Mouse (Mus musculus): ENCODE results near the gene Mad1l1. TPM values are rescaled to one million over a fixed set of nuclear protein-coding genes. Genes with fewer than 3 reads are reported as not detected.

The Mad1l1 gene
- 10 to 100 TPM; 24.0 to 25.7 TPM for polyA plus RNA-seq (2017; shearing (Covaris generic))

DNA sequence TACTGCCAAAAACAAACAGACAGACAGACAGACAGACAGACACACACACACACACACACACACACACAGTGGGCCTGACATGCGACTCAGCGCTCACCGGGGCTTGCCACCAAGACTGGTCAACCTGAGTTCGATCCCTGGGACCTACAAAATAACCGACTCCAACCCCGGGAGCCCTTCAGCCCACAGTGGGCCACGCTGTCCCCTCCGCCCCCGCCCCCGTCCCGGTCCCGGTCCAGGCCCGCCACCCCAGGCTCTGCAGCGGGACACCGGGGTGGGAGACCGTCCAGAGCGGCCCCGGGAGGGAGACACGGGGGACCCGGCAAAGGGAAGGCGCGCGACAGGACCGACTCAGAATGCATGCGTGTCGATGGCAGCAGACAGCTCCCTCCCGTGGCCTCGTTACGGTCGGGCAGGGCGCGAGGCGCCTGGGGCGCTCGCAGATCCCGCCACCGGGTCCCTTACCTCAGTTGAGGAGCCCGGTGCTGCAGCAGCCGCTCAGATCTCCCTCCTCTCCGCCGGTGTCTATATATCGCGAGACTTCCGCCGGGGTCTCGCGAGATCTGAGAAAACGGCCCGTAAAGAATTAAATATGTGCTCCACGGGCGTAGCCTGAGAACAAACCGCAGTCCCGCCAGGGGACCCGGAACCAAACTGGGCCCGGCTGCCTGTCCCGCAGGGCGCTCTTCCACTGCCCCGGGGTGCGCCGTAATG, at the start of gene Mad1l1, which contains the start of gene Nudt1:
Gene Mad1l1, minus strand, starts transcription at position 511 of the 714 bp plus-strand sequence.
Gene Nudt1, plus strand, starts transcription at position 615 of the 714 bp plus-strand sequence.

DNA sequence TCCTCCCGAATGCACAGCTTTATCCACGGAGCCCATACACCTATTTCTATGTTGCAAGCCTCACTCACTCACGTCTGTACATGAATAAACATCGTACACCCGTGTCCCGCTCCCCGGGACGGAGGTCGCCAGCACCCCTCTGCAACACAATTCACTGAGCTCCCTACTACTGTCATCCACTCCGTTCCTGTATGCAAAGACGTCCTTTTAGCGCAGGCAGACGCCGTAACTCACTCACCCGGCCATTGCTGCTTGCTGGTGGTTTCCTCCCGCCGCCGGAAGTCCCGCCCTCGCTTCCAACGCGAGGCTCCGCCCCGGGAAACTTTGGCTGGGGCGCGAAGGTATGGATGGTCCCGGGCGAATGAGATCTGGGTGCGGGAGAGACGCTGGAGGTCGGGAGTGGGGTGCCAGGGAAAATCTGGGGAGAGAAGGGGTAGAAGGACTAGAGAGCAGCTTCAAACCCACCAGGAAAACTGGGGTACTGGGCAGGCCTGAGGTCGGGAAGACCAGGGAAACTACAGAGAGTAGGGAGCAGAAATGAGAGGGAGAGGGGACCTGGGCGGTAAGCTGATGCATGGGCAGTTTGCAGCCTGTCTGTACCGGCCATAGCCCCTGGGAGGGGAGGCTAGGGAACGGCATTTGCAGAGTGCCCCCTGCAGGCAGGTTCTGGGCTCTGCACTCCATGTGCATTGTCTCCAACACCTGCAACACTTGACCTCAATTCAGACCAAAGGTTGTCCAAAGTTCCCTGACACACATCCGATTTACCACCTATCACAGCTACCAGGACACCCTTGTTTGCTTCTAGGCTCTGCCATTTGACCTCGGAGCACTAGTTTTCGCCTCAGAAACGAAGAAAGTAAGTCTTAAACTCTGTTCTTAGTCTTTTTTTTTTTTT, 10.5 kb upstream of the Mad1l1 start, which contains the start of gene Mrm2:
Gene Mrm2, minus strand, starts transcription at position 284 of the 898 bp plus-strand sequence.

Other genes with a start within 250 kb of the Mad1l1 start
- 10 to 100 TPM; 14.6 to 21.5 TPM for gene Nudt1, start 104 bp upstream of the Mad1l1 start, polyA plus RNA-seq (2017; shearing (Covaris generic))
- 10 to 100 TPM; 12.9 to 17.2 TPM for gene Mrm2, start 10.3 kb upstream of the Mad1l1 start, polyA plus RNA-seq (2017; shearing (Covaris generic))
- gene Snx8, start 67.7 kb upstream of the Mad1l1 start, polyA plus RNA-seq (2017; shearing (Covaris generic)) = 1 to 10 TPM; 1.8 to 2.2 TPM
- gene Eif3b, start 97.8 kb upstream of the Mad1l1 start, polyA plus RNA-seq (2017; shearing (Covaris generic)) = 100 to 1,000 TPM; 193 to 230 TPM
- gene Gm4869, start 124.1 kb upstream of the Mad1l1 start, polyA plus RNA-seq (2017; shearing (Covaris generic)) = under 1 TPM in 1 of 2 experiments, not detected in 1; 0.12 TPM
- gene Chst12, start 184.0 kb upstream of the Mad1l1 start, polyA plus RNA-seq (2017; shearing (Covaris generic)) = 10 to 100 TPM; 36.9 to 52.0 TPM
- 1 to 10 TPM in 1 of 2 experiments, not detected in 1; 1.2 TPM for gene Grifin, start 243.5 kb upstream of the Mad1l1 start, polyA plus RNA-seq (2017; shearing (Covaris generic))